Mouse (Mus musculus): ENCODE data around the gene Tigd3. TPM values are rescaled to one million over a fixed set of nuclear protein-coding genes. Genes with fewer than 3 reads are reported as not detected.

Tigd3 gene
- 12.9 and 14.3 TPM in 2 replicates for polyA plus RNA-seq (2015; fragmentation: Nextera tagmentation; extraction: Ambion mirVana)

DNA sequence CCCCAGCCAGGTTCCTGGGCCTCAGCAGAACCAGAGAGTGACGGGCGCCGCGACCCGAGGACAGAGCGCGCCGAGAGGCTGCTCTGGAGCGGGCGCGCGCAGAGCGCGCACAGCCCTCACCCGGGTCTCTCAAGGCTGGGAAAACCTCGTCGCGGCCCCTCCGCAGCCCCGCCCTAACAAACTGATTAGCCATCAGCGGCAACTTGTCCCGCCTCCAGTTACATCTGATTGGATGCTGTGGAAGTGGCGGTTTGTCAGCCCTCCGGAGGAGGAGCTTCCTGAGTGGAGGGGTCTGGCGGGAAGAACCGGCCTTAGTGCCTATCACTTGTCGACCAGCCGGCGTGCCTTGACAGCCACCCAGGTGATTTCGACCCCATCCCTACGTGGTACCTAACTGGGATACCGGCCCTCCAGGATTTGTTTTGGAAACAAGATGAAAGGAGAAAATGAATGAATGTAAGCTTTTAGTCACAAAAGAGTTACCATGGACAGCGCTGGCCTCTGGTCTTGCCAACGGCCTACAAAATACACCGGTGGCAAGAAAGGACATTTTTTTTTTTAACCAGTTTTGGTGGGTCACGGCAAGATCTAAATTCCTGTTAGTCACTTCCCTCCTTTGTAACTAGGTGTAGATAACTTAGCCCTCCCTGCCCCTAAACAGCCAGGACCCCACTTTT lies at the start of gene Tigd3:
Gene Tigd3 (minus strand): TSS at position 148 of the 677 bp plus-strand sequence.
- Histone ChIP-seq H3K27me3 (no peaks in the 10 kb centered on the region), H3K4me1 (peaks cover 30% of the 10 kb centered on the region), H3K9me3 (no peaks in the 10 kb centered on the region), H3K4me2 (replicated peaks) (peak within 1 kb of the TSS; percentile 69), H3K4me3 (peak within 1 kb of the TSS; percentile 75), H3K9ac (replicated peaks) (peak within 1 kb of the TSS; percentile 93), H3K36me3 (peaks cover 25% of the 10 kb centered on the region), H3K27ac (replicated peaks) (peak within 1 kb of the TSS; percentile 77)
- WGBS = 4% methylated on average over 36 of the region's 36 CpGs
- peak; percentile 97 for ATAC-seq (replicated peaks)

DNA sequence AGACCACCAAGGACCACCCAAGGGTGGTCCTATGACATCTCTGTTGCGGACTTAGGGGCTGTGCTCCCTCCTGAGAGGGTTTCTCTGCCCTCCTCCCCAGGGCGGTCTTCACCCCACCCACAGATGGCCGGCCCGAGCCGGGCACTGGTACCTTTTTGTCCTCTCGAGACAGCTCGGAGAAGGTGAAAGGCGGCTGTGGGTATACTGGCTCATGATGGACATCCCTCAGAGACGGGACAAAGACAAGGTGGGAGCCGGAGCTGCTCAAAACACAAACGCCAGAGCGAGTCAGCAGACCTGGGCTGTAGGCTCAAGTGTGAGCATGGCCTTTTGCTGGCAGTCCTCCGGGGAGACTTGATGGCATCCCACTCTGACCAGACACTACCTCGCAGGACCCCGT lies 49.5 kb upstream of the Tigd3 start:
- H3K9ac ChIP-seq (replicated peaks) = no peak overlapping the region
- no peak for ATAC-seq (replicated peaks)
- no peaks in the 10 kb centered on the region for H3K27me3 ChIP-seq
- no peaks in the 10 kb centered on the region for H3K36me3 ChIP-seq
- peaks cover 15% of the 10 kb centered on the region for H3K4me1 ChIP-seq
- WGBS = 92% methylated on average over 15 of the region's 15 CpGs
- no peak overlapping the region for H3K4me3 ChIP-seq
- H3K27ac ChIP-seq (replicated peaks) = no peak overlapping the region
- H3K9me3 ChIP-seq = no peaks in the 10 kb centered on the region
- no peak overlapping the region for H3K4me2 ChIP-seq (replicated peaks)

DNA sequence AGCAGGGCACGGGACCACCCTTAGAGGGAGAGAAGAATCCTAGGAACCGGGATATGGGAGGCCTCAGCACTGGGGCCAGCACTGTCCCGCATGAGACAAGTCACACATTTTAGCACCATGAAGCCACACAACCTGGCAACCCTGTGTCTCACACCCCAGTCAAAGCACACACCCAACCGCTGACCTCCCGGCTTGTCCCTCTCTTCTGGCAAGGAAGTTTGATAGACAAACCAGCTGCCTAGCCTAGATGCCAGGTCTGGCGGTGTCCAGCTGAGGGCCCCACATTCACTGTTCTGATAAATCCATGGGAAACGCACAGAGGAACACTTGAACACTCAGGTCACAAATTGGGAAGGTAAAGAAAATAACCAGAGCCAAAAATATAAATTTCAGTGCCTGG lies 48.6 kb upstream of the Tigd3 start:
- ATAC-seq (replicated peaks) = no peak
- no peak overlapping the region for H3K4me2 ChIP-seq (replicated peaks)
- no peaks in the 10 kb centered on the region for H3K9me3 ChIP-seq
- H3K36me3 ChIP-seq = no peaks in the 10 kb centered on the region
- H3K27ac ChIP-seq (replicated peaks) = no peak overlapping the region
- no peaks in the 10 kb centered on the region for H3K27me3 ChIP-seq
- H3K9ac ChIP-seq (replicated peaks) = no peak overlapping the region
- H3K4me3 ChIP-seq = no peak overlapping the region
- H3K4me1 ChIP-seq = peaks cover 21% of the 10 kb centered on the region
- WGBS = 93% methylated on average over 7 of the region's 7 CpGs

DNA sequence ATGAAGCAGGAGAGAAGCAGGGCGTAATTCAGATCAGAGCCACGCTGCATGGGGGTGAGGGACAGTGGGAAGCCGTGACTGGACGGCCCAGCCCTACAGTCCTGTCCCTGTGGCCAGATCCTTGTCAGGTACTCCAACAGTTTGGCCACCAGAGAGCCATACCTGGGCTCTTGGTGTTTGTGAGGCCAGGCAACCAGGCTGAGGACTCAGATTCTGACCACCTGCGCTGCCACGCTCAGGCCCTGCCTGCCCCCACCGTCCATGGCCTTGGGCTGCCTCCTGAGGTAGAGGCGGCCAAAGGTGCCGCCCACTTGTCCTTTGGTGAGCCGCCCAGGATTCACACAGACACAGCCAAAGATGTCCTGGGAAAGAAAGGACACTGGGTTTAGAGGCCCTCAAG lies 46.7 kb upstream of the Tigd3 start:
- H3K27ac ChIP-seq (replicated peaks) = peak overlapping the region; percentile 68
- ATAC-seq (replicated peaks) = no peak

DNA sequence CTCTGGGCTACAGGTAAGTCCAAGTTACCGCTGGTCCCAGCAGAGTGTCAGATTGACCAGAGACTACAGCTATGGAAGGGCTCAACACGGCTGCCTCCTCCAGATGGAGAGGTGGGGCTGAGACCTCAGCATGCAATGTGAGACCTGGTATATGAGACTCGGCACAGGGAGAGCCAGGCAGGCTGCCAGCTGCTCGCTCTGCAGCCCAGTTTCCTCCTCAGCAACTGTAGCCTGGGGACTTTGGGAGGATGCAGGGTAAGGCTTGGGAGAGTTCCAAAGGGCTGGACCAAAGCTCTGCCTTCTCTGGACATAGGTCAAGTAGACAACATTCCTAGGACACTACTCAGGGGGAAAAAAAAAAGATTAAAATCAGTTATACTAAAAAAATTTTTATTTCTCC lies 46.2 kb upstream of the Tigd3 start:
- Histone ChIP-seq H3K4me1 (peaks cover 25% of the 10 kb centered on the region), H3K9me3 (no peaks in the 10 kb centered on the region), H3K9ac (replicated peaks) (no peak overlapping the region), H3K27me3 (no peaks in the 10 kb centered on the region), H3K4me3 (no peak overlapping the region), H3K27ac (replicated peaks) (peak overlapping the region; percentile 68), H3K36me3 (no peaks in the 10 kb centered on the region), H3K4me2 (replicated peaks) (no peak overlapping the region)
- 51% methylated on average over 4 of the region's 4 CpGs for WGBS
- ATAC-seq (replicated peaks) = 0 out of 2 replicates have a peak, but pooled peaks have one; percentile 35

More for the DNA sequence above, 46.7 kb upstream of the Tigd3 start:
- H3K4me1 ChIP-seq = peaks cover 25% of the 10 kb centered on the region
- no peak overlapping the region for H3K4me3 ChIP-seq
- H3K9me3 ChIP-seq = no peaks in the 10 kb centered on the region
- no peak overlapping the region for H3K4me2 ChIP-seq (replicated peaks)
- H3K27me3 ChIP-seq = no peaks in the 10 kb centered on the region
- H3K9ac ChIP-seq (replicated peaks) = no peak overlapping the region
- no peaks in the 10 kb centered on the region for H3K36me3 ChIP-seq
- 90% methylated on average over 10 of the region's 10 CpGs for WGBS

DNA sequence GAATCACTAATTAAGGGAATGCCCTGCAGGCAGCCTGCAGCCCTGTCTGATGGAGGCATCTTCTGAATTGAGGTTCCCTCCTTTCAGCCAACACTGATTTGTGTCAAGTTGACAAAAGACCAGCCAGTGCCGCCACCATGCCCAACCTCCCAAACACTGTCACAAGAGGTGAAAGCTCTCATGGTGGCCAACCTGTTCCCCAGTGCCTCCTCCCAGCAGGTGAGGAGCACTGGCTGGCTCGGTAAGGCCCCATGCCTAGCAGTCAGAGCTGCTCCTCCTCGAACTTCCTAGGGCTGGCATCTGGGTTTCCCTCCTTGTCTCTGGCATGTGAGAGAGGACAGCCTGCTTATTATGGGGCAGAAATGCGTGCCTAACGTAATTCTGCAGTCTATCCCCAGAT lies 45.8 kb upstream of the Tigd3 start:
- Histone ChIP-seq H3K9ac (replicated peaks) (no peak overlapping the region), H3K27ac (replicated peaks) (peak overlapping the region; percentile 68), H3K9me3 (no peaks in the 10 kb centered on the region), H3K4me2 (replicated peaks) (no peak overlapping the region), H3K4me3 (no peak overlapping the region), H3K36me3 (no peaks in the 10 kb centered on the region), H3K27me3 (no peaks in the 10 kb centered on the region), H3K4me1 (peaks cover 25% of the 10 kb centered on the region)
- 60% methylated on average over 5 of the region's 5 CpGs for WGBS
- ATAC-seq (replicated peaks) = 0 out of 2 replicates have a peak, but pooled peaks have one; percentile 4

DNA sequence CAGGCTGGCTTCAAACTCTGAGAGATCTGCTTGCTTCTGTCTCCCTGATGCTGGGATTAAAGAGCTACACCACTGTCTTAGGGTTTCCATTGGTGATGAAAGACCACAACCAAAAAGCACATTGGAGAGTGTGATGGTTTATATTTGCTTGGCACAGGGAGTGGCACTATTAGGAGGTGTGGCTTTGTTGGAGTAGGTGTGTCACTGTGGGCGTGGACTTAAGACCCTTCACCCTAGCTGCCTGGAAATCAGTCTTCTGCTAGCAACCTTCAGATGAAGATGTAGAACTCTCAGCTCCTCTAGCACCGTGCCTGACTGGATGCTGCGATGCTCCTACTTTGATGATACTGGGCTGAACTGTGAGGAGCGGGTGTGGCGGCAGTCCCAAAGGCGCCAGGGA lies 44.6 kb upstream of the Tigd3 start:
- Histone ChIP-seq H3K36me3 (no peaks in the 10 kb centered on the region), H3K27me3 (no peaks in the 10 kb centered on the region), H3K27ac (replicated peaks) (no peak overlapping the region), H3K4me2 (replicated peaks) (no peak overlapping the region), H3K4me1 (peaks cover 25% of the 10 kb centered on the region), H3K9ac (replicated peaks) (no peak overlapping the region), H3K4me3 (no peak overlapping the region), H3K9me3 (no peaks in the 10 kb centered on the region)
- no peak for ATAC-seq (replicated peaks)
- WGBS = 91% methylated on average over 6 of the region's 6 CpGs

DNA sequence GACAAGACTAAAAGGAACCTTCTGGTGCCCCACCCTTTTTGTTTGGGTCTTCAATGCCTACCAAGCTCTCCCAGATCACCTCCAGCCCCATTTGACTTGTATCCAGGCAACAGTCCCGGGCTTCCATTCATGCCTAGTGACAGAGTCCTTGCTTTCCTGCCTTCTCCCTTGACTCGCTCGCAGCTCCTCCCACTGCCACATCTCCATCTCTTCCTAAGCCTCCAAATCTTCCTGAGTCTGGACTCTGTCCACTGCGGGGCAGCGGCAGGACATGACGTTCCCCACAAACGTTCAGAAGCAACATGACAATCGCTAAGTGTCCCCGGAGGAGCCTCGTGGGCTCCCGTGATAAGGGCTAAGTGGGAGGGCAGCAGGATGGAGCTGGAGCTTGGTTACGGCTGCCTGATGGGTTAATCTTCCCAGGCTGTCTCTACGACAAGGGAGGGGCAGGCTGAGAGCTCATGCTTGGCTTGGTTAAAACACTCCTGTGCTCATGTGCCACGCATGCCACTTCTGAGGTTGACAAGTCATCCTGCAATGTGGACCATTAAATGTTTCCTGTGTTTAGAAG lies 44.0 kb upstream of the Tigd3 start:
- Histone ChIP-seq H3K4me3 (no peak overlapping the region), H3K36me3 (no peaks in the 10 kb centered on the region), H3K4me1 (peaks cover 25% of the 10 kb centered on the region), H3K27ac (replicated peaks) (no peak overlapping the region), H3K9ac (replicated peaks) (no peak overlapping the region), H3K4me2 (replicated peaks) (peak overlapping the region; percentile 4; the same call in 1 of the 2 replicates), H3K27me3 (no peaks in the 10 kb centered on the region), H3K9me3 (no peaks in the 10 kb centered on the region)
- ATAC-seq (replicated peaks) = no peak
- 33% methylated on average over 14 of the region's 14 CpGs for WGBS

DNA sequence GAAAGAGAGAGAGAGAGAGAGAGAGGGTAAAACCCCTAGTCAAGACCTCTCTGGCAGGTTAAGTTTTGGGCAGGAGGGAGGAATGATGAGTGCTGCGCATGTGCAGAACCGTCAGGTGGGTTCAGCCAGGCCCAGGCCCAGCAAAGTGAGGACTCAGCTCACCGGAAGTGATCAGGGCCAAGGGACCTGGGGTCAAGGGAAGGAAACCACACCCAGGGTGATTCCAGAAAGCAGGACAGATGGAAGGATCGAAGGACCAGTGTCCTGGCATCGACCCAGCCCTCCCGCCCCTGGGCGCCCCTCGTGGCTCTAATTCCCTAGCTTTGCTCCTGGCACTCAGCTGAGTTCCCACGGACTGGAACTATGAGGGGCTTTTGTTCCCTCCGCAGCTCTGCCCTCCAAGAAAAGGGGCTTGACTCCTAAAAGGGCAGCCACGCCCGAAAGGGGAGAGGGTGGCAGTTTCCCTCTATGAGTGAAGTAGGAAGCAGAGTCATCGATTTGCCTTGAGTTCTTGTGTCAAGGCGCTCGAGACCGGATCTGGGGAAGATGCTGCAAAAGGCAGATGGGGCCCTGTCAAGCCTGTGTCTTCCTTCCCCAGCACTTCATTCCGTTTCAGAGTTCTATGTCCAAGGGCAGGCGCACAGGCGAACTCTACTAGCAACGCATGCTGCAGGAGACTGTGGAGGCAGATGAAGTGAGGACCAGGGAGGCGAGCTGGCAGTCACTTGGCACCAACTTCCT lies 43.3 kb upstream of the Tigd3 start:
- ATAC-seq (replicated peaks) = no peak
- Histone ChIP-seq H3K4me1 (peaks cover 25% of the 10 kb centered on the region), H3K27me3 (no peaks in the 10 kb centered on the region), H3K4me3 (no peak overlapping the region), H3K9me3 (no peaks in the 10 kb centered on the region), H3K9ac (replicated peaks) (no peak overlapping the region), H3K27ac (replicated peaks) (no peak overlapping the region), H3K4me2 (replicated peaks) (peak overlapping the region; percentile 4; the same call in 1 of the 2 replicates), H3K36me3 (no peaks in the 10 kb centered on the region)
- WGBS = 56% methylated on average over 20 of the region's 21 CpGs

DNA sequence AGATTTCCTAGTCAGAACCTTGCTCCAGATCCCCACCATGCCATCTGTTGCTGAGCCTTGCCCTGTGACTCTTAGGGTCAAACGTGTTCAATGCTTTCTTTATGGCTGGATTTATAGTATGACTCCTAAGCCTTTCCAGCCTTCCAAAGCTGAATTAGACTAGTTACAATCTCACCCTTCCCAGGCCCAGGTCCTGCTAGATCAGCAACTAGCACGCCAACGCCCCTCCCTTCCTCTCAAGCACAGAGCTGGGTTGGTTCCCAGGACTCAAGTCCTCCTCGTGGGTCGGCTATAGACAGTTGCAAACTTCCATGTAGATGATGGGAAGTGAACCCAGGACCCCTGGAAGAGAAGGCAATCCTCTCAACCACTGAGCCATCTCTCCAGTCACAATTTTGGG lies 41.7 kb upstream of the Tigd3 start:
- Histone ChIP-seq H3K36me3 (no peaks in the 10 kb centered on the region), H3K4me3 (no peak overlapping the region), H3K9me3 (no peaks in the 10 kb centered on the region), H3K27ac (replicated peaks) (no peak overlapping the region), H3K27me3 (no peaks in the 10 kb centered on the region), H3K4me1 (peaks cover 24% of the 10 kb centered on the region), H3K4me2 (replicated peaks) (no peak overlapping the region), H3K9ac (replicated peaks) (no peak overlapping the region)
- no peak for ATAC-seq (replicated peaks)
- 82% methylated on average over 5 of the region's 5 CpGs for WGBS

DNA sequence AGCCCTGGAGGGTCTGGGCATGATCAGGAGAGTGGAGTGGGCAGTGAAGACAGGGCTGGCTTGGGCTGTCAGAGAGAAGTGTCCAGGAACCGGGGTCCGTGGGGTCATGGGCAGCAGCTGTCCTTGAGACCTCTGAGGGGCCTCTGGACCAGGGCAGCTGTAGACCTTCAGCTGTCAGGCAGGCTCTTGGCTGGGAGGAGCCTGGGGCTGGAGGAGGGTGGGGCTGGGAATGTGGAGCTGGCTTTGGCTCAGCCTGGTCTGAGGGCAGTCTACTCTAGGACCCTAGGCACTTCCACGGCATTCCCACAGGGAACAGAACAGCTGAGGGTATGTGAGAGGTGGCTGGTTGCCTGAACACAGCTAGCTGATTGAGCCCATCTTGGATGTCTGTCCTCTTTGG lies 41.3 kb upstream of the Tigd3 start:
- Histone ChIP-seq H3K27ac (replicated peaks) (no peak overlapping the region), H3K9ac (replicated peaks) (no peak overlapping the region), H3K9me3 (no peaks in the 10 kb centered on the region), H3K4me2 (replicated peaks) (no peak overlapping the region), H3K4me1 (peaks cover 20% of the 10 kb centered on the region), H3K4me3 (no peak overlapping the region), H3K36me3 (no peaks in the 10 kb centered on the region), H3K27me3 (no peaks in the 10 kb centered on the region)
- ATAC-seq (replicated peaks) = no peak
- WGBS = 80% methylated on average over 3 of the region's 3 CpGs
